Mouse (Mus musculus) limb, embryonic 11.5 days (tissue): ENCODE measurements around the gene Skap1. TPM values are rescaled to one million over a fixed set of nuclear protein-coding genes. Genes with fewer than 3 reads are reported as not detected.

ENCODE experiments used
- ATAC-seq: fragments of 200-750 bp; cut with Nextera tagmentation; 2 replicates; pipeline ENCODE4 v1.8.0; 2017; ENCODE audit warnings: low read depth; ENCODE audit not compliant: insufficient number of reproducible peaks, low FRiP score, low TSS enrichment
- DNase-seq: peaks from one replicate; pipeline ENCODE4 v3.0.0-alpha.2; 2015; ENCODE audit warnings: low spot score
- H3K27ac ChIP-seq: fragments of 300-500 bp; sonication (generic); replicated peaks from 2 replicates; pipeline ENCODE4 v1.5.1; 2014; ENCODE audit warnings: low read depth, mild to moderate bottlenecking, low read length
- H3K27me3 ChIP-seq: fragments of 300-500 bp; sonication (generic); 2 replicates; pipeline ENCODE4 v1.6.1; 2014; ENCODE audit warnings: mild to moderate bottlenecking, low read length, mixed read lengths; ENCODE audit not compliant: control insufficient read depth, insufficient read depth
- H3K36me3 ChIP-seq: fragments of 300-500 bp; sonication (generic); 2 replicates; pipeline ENCODE4 v1.6.1; 2014; ENCODE audit warnings: mild to moderate bottlenecking, low read length, moderate library complexity, mixed read lengths; ENCODE audit not compliant: control insufficient read depth, insufficient read depth
- H3K4me1 ChIP-seq: fragments of 300-500 bp; sonication (generic); 2 replicates; pipeline ENCODE4 v1.6.1; 2014; ENCODE audit warnings: low read length, mixed read lengths; ENCODE audit not compliant: control insufficient read depth, insufficient read depth
- H3K4me2 ChIP-seq: fragments of 300-500 bp; sonication (generic); 2 replicates; pipeline ENCODE4 v1.6.1; 2014; ENCODE audit warnings: low read depth, mild to moderate bottlenecking, moderate library complexity; ENCODE audit not compliant: severe bottlenecking
- H3K4me3 ChIP-seq: fragments of 300-500 bp; sonication (generic); 2 replicates; pipeline ENCODE4 v1.5.1; 2014; ENCODE audit warnings: low read depth, low read length
- H3K9ac ChIP-seq: fragments of 300-500 bp; sonication (generic); 2 replicates; pipeline ENCODE4 v1.6.1; 2014; ENCODE audit warnings: mild to moderate bottlenecking, low read length
- H3K9me3 ChIP-seq: fragments of 300-500 bp; sonication (generic); 2 replicates; pipeline ENCODE4 v1.6.1; 2016; ENCODE audit warnings: low read length; ENCODE audit not compliant: control insufficient read depth
- WGBS: fragments of 180-500 bp; shearing (Covaris S2); extraction: QIAGEN DNeasy Blood & Tissue Kit; methylation state at CpG from one replicate; pipeline ENCODE4 v1.1.7; 2014; 5-methylcytosine and 5-hydroxymethylcytosine counted together
- polyA plus RNA-seq: library from polyadenylated mRNA; unstranded; fragments of >200 nt; fragmentation: Nextera tagmentation; extraction: Ambion mirVana; gene quantifications from 2 replicates; pipeline ENCODE4 v1.2.1, GENCODE M21; 2014

Gene Skap1
- polyA plus RNA-seq, 1 experiment from 2014 or later: 0.27 TPM

DNA sequence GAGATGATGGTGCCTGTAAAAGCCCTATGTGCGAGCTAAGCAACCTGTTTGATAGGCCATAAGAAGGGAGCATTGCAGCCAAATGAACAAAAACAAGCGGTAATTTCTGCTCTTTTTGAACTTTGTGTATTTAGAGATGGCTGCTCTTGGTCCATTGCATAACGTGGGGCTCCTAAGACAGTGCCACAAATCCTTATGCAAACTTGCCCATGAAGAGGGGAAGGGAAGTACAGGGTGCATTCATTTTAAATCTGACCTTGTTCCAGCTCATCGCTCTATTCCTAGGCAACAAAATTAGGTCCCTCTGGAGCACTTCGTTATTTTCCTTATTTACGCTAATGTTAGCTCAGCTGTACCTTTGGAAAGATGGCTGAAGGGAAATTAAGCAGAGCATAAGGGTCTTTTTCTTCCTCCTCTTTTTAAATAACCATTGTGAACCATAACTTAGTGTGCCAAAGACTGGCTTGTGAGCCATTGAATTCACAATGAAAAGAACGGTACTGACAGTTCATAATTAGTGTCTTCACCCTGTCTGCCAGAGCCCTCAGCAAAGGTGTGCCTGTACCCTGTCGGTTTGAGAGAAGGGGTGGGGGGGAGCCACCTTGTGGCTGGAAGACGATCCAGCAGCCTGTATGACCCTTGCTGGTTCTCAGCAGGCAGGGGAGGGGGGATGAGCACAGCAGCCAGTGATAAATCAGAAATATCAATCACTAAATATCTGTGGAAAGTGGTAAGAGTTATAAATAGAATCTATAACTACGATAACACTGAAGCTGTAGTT lies 117.4 kb downstream of the Skap1 start:
- no peak overlapping the region for H3K4me2 ChIP-seq
- no peaks in the 10 kb centered on the region for H3K9me3 ChIP-seq
- peaks cover 2% of the 10 kb centered on the region; the same call in 1 of the 2 replicates for H3K27me3 ChIP-seq
- 0 out of 2 replicates have a peak, but pooled peaks cover 3% of the 10 kb centered on the region for H3K4me1 ChIP-seq
- H3K9ac ChIP-seq: no peak overlapping the region
- no peaks in the 10 kb centered on the region for H3K36me3 ChIP-seq
- DNase-seq (peak; percentile 58), ATAC-seq (no peak)
- no peak overlapping the region for H3K27ac ChIP-seq
- 49% methylated on average over 10 of the region's 10 CpGs for WGBS
- no peak overlapping the region for H3K4me3 ChIP-seq

DNA sequence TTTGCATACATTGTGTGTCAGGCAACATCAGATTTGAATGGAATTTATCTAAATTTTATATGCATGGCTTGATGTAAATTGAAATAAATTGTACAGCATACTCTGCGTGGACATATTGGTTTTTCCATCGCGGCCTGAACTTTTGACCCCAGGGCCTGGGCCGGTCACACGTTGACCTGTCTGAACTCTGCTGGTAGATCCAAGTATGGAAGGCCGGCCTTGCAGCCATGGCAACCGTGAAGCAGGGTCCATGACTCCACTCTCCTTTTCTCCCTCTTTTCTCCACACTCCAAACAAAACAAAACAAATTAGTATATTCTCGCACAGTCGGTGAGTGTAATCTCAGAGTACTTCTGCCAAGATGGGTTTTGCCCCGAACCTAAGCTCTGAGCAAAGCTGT lies 118.2 kb downstream of the Skap1 start:
- no peak overlapping the region for H3K9ac ChIP-seq
- no peaks in the 10 kb centered on the region for H3K9me3 ChIP-seq
- H3K4me3 ChIP-seq: no peak overlapping the region
- no peak for DNase-seq
- no peak overlapping the region for H3K4me2 ChIP-seq
- WGBS: 26% methylated on average over 10 of the region's 10 CpGs
- no peak for ATAC-seq
- no peaks in the 10 kb centered on the region for H3K36me3 ChIP-seq
- peaks cover 2% of the 10 kb centered on the region; the same call in 1 of the 2 replicates for H3K27me3 ChIP-seq
- H3K27ac ChIP-seq: no peak overlapping the region
- H3K4me1 ChIP-seq: 0 out of 2 replicates have a peak, but pooled peaks cover 3% of the 10 kb centered on the region

DNA sequence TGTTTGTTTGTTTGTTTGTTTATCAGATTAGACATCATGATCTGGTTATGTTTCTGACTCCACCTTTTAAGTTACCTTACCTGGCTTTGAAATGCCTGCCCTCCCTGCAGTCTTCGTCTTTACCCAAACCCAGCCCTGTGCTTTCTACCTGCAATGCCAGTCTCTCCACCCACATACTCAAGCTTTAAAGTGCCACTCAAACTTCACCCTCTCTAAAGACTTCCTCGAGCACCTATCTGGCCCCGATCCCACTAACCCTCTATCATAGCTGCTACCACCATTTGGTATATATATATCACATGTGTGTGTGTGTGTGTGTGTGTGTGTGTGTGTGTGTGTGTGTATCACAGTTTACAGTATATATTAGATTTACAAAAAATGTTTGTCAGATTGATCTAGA lies 125.4 kb downstream of the Skap1 start:
- H3K27me3 ChIP-seq: no peaks in the 10 kb centered on the region
- ATAC-seq (no peak), DNase-seq (no peak)
- no peaks in the 10 kb centered on the region for H3K9me3 ChIP-seq
- H3K36me3 ChIP-seq: no peaks in the 10 kb centered on the region
- H3K4me2 ChIP-seq: no peak overlapping the region
- H3K9ac ChIP-seq: no peak overlapping the region
- no peak overlapping the region for H3K27ac ChIP-seq
- no peaks in the 10 kb centered on the region for H3K4me1 ChIP-seq
- no peak overlapping the region for H3K4me3 ChIP-seq
- WGBS: 62% methylated on average over 3 of the region's 3 CpGs

DNA sequence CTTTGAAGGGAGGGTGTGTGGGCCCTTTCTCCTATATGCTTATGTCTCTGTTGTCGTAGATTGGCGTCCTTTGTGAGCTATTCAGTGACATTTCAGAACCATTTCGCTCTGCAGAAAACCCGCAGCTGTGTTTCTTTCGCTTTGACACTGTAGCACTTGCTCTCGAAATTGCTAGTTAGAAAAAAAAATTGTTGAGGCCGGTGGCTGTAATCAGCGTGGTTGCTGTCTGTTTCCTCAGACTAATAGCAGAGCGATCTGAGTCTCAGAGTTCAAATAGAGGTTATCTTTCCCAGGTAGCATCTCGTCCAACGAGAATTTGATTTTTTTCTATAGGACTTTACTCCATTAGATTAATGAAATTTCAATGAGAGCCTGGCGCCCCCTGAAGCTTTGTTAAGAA lies 131.5 kb downstream of the Skap1 start:
- ATAC-seq (no peak), DNase-seq (no peak)
- Histone ChIP-seq H3K27ac (no peak overlapping the region), H3K9me3 (no peaks in the 10 kb centered on the region), H3K9ac (no peak overlapping the region), H3K4me3 (no peak overlapping the region), H3K4me1 (0 out of 2 replicates have a peak, but pooled peaks cover 2% of the 10 kb centered on the region), H3K36me3 (no peaks in the 10 kb centered on the region), H3K4me2 (no peak overlapping the region), H3K27me3 (no peaks in the 10 kb centered on the region)
- 40% methylated on average over 12 of the region's 12 CpGs for WGBS

DNA sequence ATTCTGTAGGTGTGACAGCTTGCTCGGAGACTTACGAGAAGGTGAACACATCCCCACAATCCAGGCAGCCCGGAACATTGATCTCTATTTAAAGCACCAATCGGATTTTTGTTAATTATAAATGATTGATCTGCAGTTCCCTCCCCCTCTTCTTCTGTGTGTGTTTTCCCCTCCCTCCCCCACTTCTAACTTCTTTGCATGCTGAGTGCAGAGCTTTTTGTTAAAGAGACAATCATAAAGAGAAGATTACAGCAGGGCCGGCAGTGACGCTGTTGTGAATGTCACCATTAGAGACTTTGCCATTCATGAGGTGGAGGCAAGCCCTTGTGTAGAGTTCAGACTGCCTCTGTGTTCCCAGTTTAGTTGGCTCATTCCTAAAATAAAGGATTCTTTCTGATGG lies 131.9 kb downstream of the Skap1 start:
- H3K36me3 ChIP-seq: no peaks in the 10 kb centered on the region
- H3K4me1 ChIP-seq: 0 out of 2 replicates have a peak, but pooled peaks cover 2% of the 10 kb centered on the region
- 23% methylated on average over 6 of the region's 6 CpGs for WGBS
- no peak overlapping the region for H3K4me3 ChIP-seq
- H3K9me3 ChIP-seq: no peaks in the 10 kb centered on the region
- no peaks in the 10 kb centered on the region for H3K27me3 ChIP-seq
- no peak overlapping the region for H3K4me2 ChIP-seq
- DNase-seq (no peak), ATAC-seq (no peak)
- no peak overlapping the region for H3K9ac ChIP-seq
- no peak overlapping the region for H3K27ac ChIP-seq

DNA sequence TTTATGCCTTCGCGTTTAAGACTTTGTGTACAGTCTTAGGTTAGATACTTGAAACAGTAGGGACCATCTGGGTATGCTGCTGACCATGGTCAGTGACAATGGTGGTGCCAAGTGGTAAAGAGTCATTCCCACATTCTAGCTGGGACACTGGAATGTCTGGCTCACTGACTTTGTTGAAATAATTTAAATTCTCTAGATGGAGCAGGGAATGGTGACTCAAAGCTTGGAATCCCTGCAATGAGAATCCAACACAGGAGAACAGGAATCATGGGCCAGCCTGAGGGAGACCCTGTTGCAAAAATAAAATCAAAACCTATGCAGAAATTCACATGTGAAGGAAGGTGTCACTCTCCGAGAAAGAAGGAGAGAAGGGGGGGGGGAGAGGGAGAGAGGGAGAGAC lies 138.4 kb downstream of the Skap1 start:
- Histone ChIP-seq H3K9ac (no peak overlapping the region), H3K4me1 (0 out of 2 replicates have a peak, but pooled peaks cover 2% of the 10 kb centered on the region), H3K36me3 (no peaks in the 10 kb centered on the region), H3K4me2 (no peak overlapping the region), H3K27me3 (no peaks in the 10 kb centered on the region), H3K4me3 (no peak overlapping the region), H3K27ac (no peak overlapping the region), H3K9me3 (no peaks in the 10 kb centered on the region)
- WGBS: 76% methylated on average over 3 of the region's 3 CpGs
- no peak for DNase-seq
- no peak for ATAC-seq

DNA sequence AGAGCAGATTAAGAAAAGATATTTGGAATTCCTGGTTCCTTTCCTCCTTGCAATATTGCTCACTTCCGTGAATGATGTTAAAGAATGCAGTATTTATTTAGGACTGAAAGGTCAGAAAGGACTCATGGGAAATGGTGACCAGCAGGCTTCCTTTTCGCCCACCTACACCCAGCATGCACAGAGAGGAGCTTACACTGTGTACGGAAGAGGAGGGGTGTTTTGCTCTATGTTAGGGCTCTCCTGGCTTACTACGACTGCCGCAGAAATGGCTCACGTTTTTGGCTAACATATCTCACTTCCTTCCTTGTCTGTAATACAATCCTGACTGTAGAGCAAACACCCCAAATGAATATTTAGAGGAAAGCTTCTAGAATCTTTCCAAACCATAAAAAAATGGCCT lies 139.9 kb downstream of the Skap1 start:
- no peaks in the 10 kb centered on the region for H3K27me3 ChIP-seq
- no peak overlapping the region for H3K4me3 ChIP-seq
- DNase-seq (no peak), ATAC-seq (no peak)
- WGBS: 64% methylated on average over 6 of the region's 6 CpGs
- no peak overlapping the region for H3K9ac ChIP-seq
- 0 out of 2 replicates have a peak, but pooled peaks cover 2% of the 10 kb centered on the region for H3K4me1 ChIP-seq
- H3K9me3 ChIP-seq: no peaks in the 10 kb centered on the region
- no peaks in the 10 kb centered on the region for H3K36me3 ChIP-seq
- H3K4me2 ChIP-seq: no peak overlapping the region
- H3K27ac ChIP-seq: no peak overlapping the region

DNA sequence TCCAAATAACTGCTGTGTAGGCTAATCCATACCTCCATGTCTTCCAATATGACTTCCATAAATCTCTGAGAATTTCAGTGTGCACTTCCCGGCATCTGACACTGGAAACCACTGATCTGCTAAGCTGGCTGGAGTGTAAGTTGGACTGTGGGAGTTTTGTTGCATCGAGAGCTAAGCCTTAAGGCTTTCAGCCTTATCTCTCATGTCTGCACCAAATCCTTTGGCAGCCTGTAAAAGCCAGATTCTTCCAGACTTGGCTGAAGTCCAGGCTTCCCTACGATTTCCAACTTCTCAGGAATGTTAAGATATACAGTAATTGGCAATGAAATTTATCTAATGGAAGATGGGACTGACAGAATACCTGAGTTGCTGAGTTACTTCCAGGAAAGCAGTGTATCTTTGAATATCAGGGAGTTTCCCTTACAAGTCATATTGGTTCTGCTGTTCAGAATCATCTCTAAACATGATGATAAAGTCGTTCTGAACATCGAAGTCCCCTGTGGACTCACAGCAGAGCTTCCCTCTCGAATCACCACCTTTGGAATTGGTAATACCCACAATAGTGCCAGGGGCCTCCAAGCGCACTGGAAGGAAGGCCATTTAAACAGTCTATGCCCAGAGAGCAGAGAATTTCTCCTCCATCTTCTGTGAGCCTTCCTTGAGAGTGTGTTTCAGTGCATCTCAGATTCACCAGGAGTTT lies 140.5 kb downstream of the Skap1 start:
- H3K9me3 ChIP-seq: no peaks in the 10 kb centered on the region
- no peak overlapping the region for H3K4me3 ChIP-seq
- H3K4me2 ChIP-seq: no peak overlapping the region
- 54% methylated on average over 7 of the region's 7 CpGs for WGBS
- H3K27me3 ChIP-seq: no peaks in the 10 kb centered on the region
- no peak for ATAC-seq
- H3K27ac ChIP-seq: no peak overlapping the region
- no peaks in the 10 kb centered on the region for H3K36me3 ChIP-seq
- 0 out of 2 replicates have a peak, but pooled peaks cover 2% of the 10 kb centered on the region for H3K4me1 ChIP-seq
- no peak for DNase-seq
- no peak overlapping the region for H3K9ac ChIP-seq
